Mouse (Mus musculus) neural tube, embryonic 14.5 days (tissue): ENCODE measurements around the gene Ccdc124. TPM values are rescaled to one million over a fixed set of nuclear protein-coding genes. Genes with fewer than 3 reads are reported as not detected.
A peak's percentile ranks its signal among the peaks of the same experiment; 100 is the strongest.

Source experiments
- ATAC-seq: fragments of 200-750 bp; cut with Nextera tagmentation; 2 replicates; pipeline ENCODE4 v1.8.0; 2017; ENCODE audit warnings: low read depth, mild to moderate bottlenecking, moderate TSS enrichment, moderate library complexity
- H3K27ac ChIP-seq: fragments of 300-500 bp; sonication (generic); 2 replicates; pipeline ENCODE4 v1.5.1; 2014; ENCODE audit warnings: low read depth, mild to moderate bottlenecking, control low read depth, low read length, moderate library complexity, mixed read lengths
- H3K27me3 ChIP-seq: fragments of 300-500 bp; sonication (generic); 2 replicates; pipeline ENCODE4 v1.6.1; 2014; ENCODE audit warnings: low read length; ENCODE audit not compliant: control insufficient read depth, insufficient read depth
- H3K36me3 ChIP-seq: fragments of 300-500 bp; sonication (generic); 2 replicates; pipeline ENCODE4 v1.6.1; 2014; ENCODE audit warnings: low read length, mixed read lengths; ENCODE audit not compliant: control insufficient read depth, insufficient read depth
- H3K4me1 ChIP-seq: fragments of 300-500 bp; sonication (generic); 2 replicates; pipeline ENCODE4 v1.6.1; 2014; ENCODE audit warnings: low read length; ENCODE audit not compliant: control insufficient read depth, insufficient read depth
- H3K4me2 ChIP-seq: fragments of 300-500 bp; sonication (generic); 2 replicates; pipeline ENCODE4 v1.6.1; 2014; ENCODE audit warnings: mild to moderate bottlenecking, low read depth, low read length, control low read depth
- H3K4me3 ChIP-seq: fragments of 300-500 bp; sonication (generic); 2 replicates; pipeline ENCODE4 v1.5.1; 2014; ENCODE audit warnings: low read depth, low read length, control low read depth, mixed read lengths
- H3K9ac ChIP-seq: fragments of 300-500 bp; sonication (generic); replicated peaks from 2 replicates; pipeline ENCODE4 v1.6.1; 2014; ENCODE audit warnings: low read depth, mild to moderate bottlenecking, control low read depth, low read length, mixed read lengths
- H3K9me3 ChIP-seq: fragments of 300-500 bp; sonication (generic); 2 replicates; pipeline ENCODE4 v1.6.1; 2016; ENCODE audit warnings: low read length; ENCODE audit not compliant: control insufficient read depth
- WGBS: fragments of 180-500 bp; shearing (Covaris S2); extraction: QIAGEN DNeasy Blood & Tissue Kit; methylation state at CpG from one replicate; pipeline ENCODE4 v1.1.7; 2014; 5-methylcytosine and 5-hydroxymethylcytosine counted together
- polyA plus RNA-seq: library from polyadenylated mRNA; unstranded; fragments of >200 nt; fragmentation: Nextera tagmentation; extraction: Ambion mirVana; gene quantifications from 2 replicates; pipeline ENCODE4 v1.2.1, GENCODE M21; 2014

Gene Ccdc124
- polyA plus RNA-seq, 1 experiment from 2014 or later = 159 TPM

DNA sequence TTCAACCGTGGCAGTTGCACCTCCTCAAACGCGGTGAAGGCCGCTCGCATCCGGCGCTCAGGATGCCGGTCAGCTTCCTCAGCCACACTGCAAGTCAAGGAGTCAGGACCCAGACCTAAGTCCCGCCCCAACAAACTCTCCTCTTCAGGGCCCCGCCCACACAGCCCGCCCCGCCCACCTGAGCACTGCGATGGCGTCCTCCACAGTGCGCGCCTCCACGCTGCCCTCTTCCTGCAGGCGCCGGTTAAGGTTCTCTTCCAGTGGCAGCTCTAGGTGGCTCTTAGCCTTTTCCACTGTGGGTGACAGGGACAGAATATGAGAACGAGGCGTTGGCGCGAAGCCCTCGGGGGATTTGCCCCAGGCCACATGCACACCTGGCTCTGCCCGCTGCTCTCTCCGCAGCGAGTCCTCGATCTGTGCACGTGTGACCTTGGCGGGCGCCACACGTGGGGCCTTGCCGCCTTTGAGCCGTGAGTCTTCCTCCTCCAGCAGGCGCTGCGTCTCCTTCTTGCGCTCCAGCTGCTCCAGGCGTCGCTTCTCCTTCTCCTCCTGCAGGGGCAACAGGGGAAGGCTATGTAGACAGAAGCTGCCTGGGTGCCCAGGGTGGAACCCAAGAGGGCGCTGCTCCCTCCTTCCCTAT is 5.1 kb downstream of the Ccdc124 start:
- peaks cover 34% of the 10 kb centered on the region for H3K4me1 ChIP-seq
- H3K9me3 ChIP-seq = no peaks in the 10 kb centered on the region
- WGBS = 18% methylated on average over 36 of the region's 40 CpGs
- H3K27me3 ChIP-seq = no peaks in the 10 kb centered on the region
- no peak for ATAC-seq
- no peak overlapping the region for H3K4me3 ChIP-seq
- H3K36me3 ChIP-seq = no peaks in the 10 kb centered on the region
- peak overlapping the region; percentile 30; the same call in 1 of the 2 replicates for H3K9ac ChIP-seq
- H3K4me2 ChIP-seq = peak overlapping the region; percentile 23; the same call in 1 of the 2 replicates
- peak overlapping the region; percentile 69 for H3K27ac ChIP-seq

DNA sequence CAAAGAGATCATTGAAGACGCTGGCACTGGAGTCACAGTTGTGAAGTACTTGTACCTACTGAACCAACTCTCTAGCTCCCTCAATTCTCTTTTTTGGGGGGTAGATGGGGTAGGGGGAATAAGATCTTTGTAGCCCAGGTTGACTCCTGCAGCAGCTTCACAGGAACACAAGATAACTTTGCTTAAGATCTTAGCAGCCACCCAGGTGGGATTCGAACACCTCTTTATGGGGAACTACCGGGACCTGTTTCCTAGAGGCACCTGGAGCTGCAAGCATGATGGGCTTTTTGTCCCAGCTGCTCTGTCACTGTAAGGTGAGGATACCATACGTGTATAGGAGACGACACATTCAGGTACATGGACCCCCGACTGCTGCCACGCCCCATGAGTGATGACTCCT is 7.2 kb downstream of the Ccdc124 start:
- peaks cover 44% of the 10 kb centered on the region for H3K4me1 ChIP-seq

DNA sequence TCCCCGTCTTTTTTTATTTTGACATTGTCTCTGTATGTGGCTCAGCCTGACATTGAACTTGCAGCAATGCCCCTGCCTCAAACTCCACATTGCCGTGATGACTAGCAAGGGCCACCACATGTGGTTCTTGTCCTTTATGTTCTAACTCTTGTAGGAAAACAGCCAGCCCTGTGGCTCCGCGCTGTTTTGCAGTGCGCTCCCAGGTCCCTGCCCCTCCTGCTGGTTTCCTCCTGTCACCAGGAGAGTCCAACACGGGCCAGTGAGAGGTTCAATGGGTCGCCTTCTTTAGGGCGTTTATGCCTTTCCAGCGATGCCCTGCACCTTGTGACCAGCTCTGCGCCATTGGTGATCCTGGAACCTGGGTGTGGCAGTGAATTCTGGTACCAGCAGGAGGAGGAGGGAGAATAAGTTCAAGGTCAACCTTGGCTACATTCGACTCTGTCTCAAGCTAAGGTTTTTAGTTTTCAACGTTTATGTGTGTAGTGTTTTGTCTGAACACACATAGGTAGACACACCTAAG is 7.7 kb downstream of the Ccdc124 start:
- Histone ChIP-seq H3K4me1 (peaks cover 44% of the 10 kb centered on the region), H3K4me3 (peak overlapping the region; percentile 51), H3K36me3 (no peaks in the 10 kb centered on the region), H3K4me2 (peak overlapping the region; percentile 96), H3K9me3 (no peaks in the 10 kb centered on the region), H3K27ac (peak overlapping the region; percentile 90), H3K27me3 (no peaks in the 10 kb centered on the region; the same call in 1 of the 2 replicates), H3K9ac (peak overlapping the region; percentile 48)
- peak; percentile 9 for ATAC-seq
- 7% methylated on average over 12 of the region's 12 CpGs for WGBS

More for the DNA sequence above, 7.2 kb downstream of the Ccdc124 start:
- WGBS = 90% methylated on average over 7 of the region's 7 CpGs
- Histone ChIP-seq H3K9ac (no peak overlapping the region), H3K9me3 (no peaks in the 10 kb centered on the region), H3K27ac (peak overlapping the region; percentile 90), H3K36me3 (no peaks in the 10 kb centered on the region), H3K27me3 (no peaks in the 10 kb centered on the region; the same call in 1 of the 2 replicates), H3K4me2 (peak overlapping the region; percentile 96; the same call in 1 of the 2 replicates), H3K4me3 (no peak overlapping the region)
- no peak for ATAC-seq

DNA sequence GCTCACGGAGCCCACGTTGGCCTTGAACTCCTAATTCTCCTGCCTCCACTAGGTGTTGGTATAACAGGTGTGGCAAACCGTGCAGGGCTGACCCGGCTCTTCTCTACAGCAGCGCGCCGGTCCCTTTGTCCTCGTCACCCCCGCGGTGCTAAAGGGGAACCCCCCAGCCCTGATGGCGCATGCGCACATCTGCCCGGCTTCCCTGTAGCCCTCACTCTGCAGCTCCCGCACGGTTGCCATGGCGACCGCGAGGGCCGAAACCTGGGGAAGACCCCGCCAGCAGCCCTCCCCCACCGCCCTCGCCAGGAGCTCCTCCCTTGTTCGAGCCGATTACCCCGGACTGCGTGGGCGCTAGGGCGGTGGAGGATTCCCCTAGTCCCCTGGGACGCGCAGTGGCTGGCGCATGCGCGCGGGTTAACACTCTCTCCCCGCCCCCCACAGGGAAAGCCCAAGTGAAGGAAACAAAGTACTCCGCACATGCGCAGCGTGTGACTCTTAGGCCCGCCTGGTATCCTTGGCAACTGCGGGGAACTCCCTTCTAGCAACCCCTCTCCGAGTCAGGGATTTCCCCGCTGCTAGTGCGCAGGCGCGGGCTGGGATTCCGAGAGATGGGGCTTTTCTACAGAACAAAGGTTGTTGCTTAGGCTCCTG is 8.3 kb downstream of the Ccdc124 start:
- peak overlapping the region; percentile 63 for H3K9ac ChIP-seq
- H3K27ac ChIP-seq = peak overlapping the region; percentile 95
- ATAC-seq = peak; percentile 87
- H3K4me3 ChIP-seq = peak overlapping the region; percentile 51
- H3K4me1 ChIP-seq = peaks cover 44% of the 10 kb centered on the region
- no peaks in the 10 kb centered on the region for H3K36me3 ChIP-seq
- no peaks in the 10 kb centered on the region for H3K9me3 ChIP-seq
- peak overlapping the region; percentile 96 for H3K4me2 ChIP-seq
- H3K27me3 ChIP-seq = no peaks in the 10 kb centered on the region; the same call in 1 of the 2 replicates
- 0% methylated on average over 45 of the region's 46 CpGs for WGBS

DNA sequence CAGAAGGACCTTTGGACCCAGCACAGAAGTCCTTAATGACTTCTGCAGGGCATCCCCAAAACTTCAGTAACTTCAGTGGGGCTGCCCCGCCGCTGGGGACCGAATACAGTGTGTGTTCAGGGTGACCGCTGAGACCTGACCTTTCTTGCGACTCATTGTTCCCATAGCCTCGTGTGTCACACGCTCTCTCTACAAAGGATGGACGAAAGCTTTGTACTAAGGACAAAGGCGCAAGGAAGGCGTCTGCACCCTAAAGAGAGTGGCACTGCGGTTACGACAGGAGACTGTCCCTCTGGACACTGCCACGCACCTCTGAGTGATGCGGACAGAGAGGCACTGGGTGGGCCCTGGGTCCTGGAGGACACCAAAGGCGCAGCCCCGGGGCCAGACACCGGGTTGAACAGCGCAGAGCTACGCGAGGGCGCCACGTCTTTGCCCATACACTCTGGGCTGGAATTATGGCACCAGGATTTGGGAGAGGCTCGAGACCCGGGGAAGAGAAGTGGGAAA is 9.0 kb downstream of the Ccdc124 start:
- H3K36me3 ChIP-seq = no peaks in the 10 kb centered on the region
- peak overlapping the region; percentile 95 for H3K27ac ChIP-seq
- peak overlapping the region; percentile 51 for H3K4me3 ChIP-seq
- WGBS = 1% methylated on average over 24 of the region's 24 CpGs
- no peaks in the 10 kb centered on the region for H3K9me3 ChIP-seq
- peak; percentile 16 for ATAC-seq
- H3K4me1 ChIP-seq = peaks cover 44% of the 10 kb centered on the region
- H3K4me2 ChIP-seq = peak overlapping the region; percentile 96
- peak overlapping the region; percentile 63 for H3K9ac ChIP-seq
- H3K27me3 ChIP-seq = no peaks in the 10 kb centered on the region; the same call in 1 of the 2 replicates

DNA sequence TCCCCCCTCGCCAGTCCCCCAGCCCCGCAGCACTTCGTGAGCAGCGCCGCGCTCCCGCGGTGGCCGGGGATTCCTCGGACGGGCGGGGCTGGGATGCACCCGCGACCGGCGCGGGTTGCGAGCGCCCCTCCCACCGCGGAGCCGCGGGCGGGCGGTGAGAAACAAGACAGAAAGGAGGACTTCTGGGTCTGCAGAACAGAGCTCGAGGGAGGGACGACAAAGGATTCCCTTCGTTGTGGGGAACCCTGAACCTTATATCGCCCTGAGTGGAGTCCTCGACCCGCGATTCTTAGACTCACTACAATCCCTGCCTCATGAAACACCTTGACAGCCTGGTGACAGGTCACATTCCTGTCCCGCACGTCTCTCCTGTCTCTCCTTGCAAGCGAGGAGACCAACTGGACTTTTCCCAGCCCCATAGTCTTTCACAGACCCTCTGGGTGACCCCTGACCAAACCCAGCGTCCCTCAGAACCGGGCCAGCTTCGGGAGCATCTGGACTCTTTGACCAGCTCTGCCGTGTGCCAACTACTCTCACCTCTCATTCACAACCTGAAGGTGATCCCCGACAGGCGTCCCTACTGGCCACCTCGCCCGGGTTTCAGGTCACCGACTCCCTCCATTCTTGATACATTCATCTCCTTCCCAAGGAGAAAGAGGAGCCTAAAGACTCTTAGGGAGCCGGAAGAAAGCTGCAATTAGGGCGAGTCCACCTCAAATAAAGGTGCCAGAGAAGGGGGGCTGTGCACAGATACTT is 9.6 kb downstream of the Ccdc124 start:
- H3K4me1 ChIP-seq = peaks cover 43% of the 10 kb centered on the region
- H3K36me3 ChIP-seq = no peaks in the 10 kb centered on the region
- no peaks in the 10 kb centered on the region; the same call in 1 of the 2 replicates for H3K27me3 ChIP-seq
- peak overlapping the region; percentile 96 for H3K4me2 ChIP-seq
- H3K9ac ChIP-seq = peak overlapping the region; percentile 63
- no peaks in the 10 kb centered on the region for H3K9me3 ChIP-seq
- ATAC-seq = no peak
- WGBS = 1% methylated on average over 46 of the region's 46 CpGs
- H3K27ac ChIP-seq = peak overlapping the region; percentile 95
- H3K4me3 ChIP-seq = peak overlapping the region; percentile 51

DNA sequence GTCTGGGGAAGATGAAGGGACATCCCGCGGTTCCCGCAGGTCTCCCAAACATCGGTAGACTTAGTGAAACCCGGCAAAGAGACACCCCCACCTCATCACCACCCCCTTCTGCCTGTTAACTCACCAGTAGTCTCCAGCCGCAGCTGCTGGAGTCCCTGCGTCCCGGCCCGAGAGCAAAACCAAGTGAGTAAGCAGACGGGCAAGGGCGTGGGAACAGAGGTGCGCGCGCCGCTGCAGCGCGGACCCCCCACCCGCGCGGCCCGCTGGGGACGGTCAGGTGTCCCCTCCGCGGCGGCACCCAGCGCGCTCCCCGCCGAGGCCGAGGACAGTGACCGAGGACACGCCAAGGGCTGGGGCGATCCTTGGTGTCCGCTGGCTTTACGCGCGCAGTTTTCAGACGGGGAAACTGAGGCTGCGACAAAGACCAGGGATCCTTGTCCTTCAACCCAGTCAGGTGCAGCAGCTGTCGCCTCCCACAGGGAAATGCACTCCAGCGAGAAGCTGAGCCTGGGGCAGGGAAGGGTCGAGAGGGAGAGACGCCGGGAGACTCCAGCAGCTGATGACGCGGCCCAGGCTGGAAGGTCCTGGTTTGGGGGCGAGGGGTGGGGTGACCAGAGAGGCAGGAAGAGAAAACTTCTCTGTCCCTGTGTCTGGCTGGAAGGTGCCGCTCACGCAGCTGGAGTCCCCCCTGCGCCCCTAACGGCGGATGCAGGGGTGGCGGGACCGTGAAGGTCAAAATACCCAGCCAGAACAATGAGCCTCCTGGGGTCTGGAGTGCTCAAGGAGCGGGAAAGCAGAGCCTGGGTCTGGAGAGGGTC is 10.7 kb downstream of the Ccdc124 start, which contains the start of gene Kcnn1:
Gene Kcnn1 (minus strand): TSS at position 435 of the 818 bp plus-strand sequence.
- H3K4me3 ChIP-seq = peak within 1 kb of the TSS; percentile 51

DNA sequence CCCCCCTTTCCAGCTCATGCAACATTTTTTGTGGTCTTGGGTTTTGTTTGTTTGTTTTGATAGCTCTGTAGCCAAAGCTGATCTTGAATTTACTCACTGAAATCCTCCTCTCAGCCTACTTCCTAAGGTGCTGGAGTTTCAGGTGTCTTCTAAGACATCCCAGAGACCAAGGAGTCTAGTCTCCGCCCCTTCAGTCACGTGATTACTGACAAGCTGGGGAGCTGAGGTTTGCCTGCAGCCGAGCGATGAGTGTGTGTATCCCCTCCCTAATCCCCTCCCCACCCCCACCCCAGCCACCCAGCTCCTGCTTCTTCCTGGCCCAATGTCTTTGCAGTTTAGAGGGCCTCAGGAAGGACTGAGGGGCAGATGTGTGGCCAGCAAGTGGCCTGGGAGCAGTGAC is 16.2 kb downstream of the Ccdc124 start:
- no peak overlapping the region for H3K4me3 ChIP-seq
- no peaks in the 10 kb centered on the region for H3K9me3 ChIP-seq
- WGBS = 7% methylated on average over 4 of the region's 4 CpGs
- no peak for ATAC-seq
- no peaks in the 10 kb centered on the region; the same call in 1 of the 2 replicates for H3K36me3 ChIP-seq
- no peaks in the 10 kb centered on the region for H3K27me3 ChIP-seq
- no peak overlapping the region for H3K27ac ChIP-seq
- peaks cover 25% of the 10 kb centered on the region for H3K4me1 ChIP-seq
- no peak overlapping the region for H3K9ac ChIP-seq
- H3K4me2 ChIP-seq = peak overlapping the region; percentile 80; the same call in 1 of the 2 replicates

More for the DNA sequence above, 10.7 kb downstream of the Ccdc124 start, which contains the start of gene Kcnn1:
- no peaks in the 10 kb centered on the region for H3K9me3 ChIP-seq
- H3K4me1 ChIP-seq = peaks cover 44% of the 10 kb centered on the region
- peak within 1 kb of the TSS; percentile 96 for H3K4me2 ChIP-seq
- H3K27ac ChIP-seq = peak within 1 kb of the TSS; percentile 95
- no peaks in the 10 kb centered on the region; the same call in 1 of the 2 replicates for H3K27me3 ChIP-seq
- H3K36me3 ChIP-seq = no peaks in the 10 kb centered on the region
- H3K9ac ChIP-seq = peak within 1 kb of the TSS; percentile 63
- ATAC-seq = no peak
- under 1% methylated on average over 55 of the region's 55 CpGs for WGBS
